Mouse (Mus musculus) liver, postnatal 0 days (tissue): Measurements from ENCODE around the gene Nup107.

Source experiments
- CTCF ChIP-seq: sonication (generic); IDR thresholded peaks from 2 replicates; pipeline ENCODE4 v1.5.1; 2016; ENCODE audit warnings: antibody characterized with exemption, low read depth
- EP300 ChIP-seq: IDR thresholded peaks from 2 replicates; pipeline ENCODE4 v1.6.1; 2016; ENCODE audit warnings: antibody characterized with exemption, low read depth, mild to moderate bottlenecking

GRCm38 (mm10) chr10:117792141-117793091, at the start of gene Nup107:
- TF ChIP-seq CTCF (no peak), EP300 (no peak)
